Mouse (Mus musculus) midbrain, embryonic 11.5 days (tissue): Measurements from ENCODE around the gene Slc35f6. TPM values are rescaled to one million over a fixed set of nuclear protein-coding genes. Genes with fewer than 3 reads are reported as not detected.

Source experiments
- ATAC-seq: fragments of 200-750 bp; cut with Nextera tagmentation; 2 replicates; pipeline ENCODE4 v1.8.0; 2017; ENCODE audit warnings: moderate TSS enrichment, moderate library complexity; ENCODE audit not compliant: low FRiP score
- DNase-seq: peaks from one replicate; pipeline ENCODE4 v3.0.0; 2015; ENCODE audit warnings: low spot score; ENCODE audit errors: missing footprints
- H3K27ac ChIP-seq: fragments of 300-500 bp; sonication (generic); 2 replicates; pipeline ENCODE4 v1.5.1; 2014; ENCODE audit warnings: low read depth, low read length
- H3K27me3 ChIP-seq: fragments of 300-500 bp; sonication (generic); 2 replicates; pipeline ENCODE4 v1.6.1; 2014; ENCODE audit warnings: mild to moderate bottlenecking, low read length, moderate library complexity, mixed read lengths; ENCODE audit not compliant: control insufficient read depth, insufficient read depth
- H3K36me3 ChIP-seq: fragments of 300-500 bp; sonication (generic); 2 replicates; pipeline ENCODE4 v1.6.1; 2014; ENCODE audit warnings: mild to moderate bottlenecking, low read length, moderate library complexity, mixed read lengths; ENCODE audit not compliant: control insufficient read depth, insufficient read depth
- H3K4me1 ChIP-seq: fragments of 300-500 bp; sonication (generic); 2 replicates; pipeline ENCODE4 v1.6.1; 2014; ENCODE audit warnings: low read length; ENCODE audit not compliant: control insufficient read depth, insufficient read depth
- H3K4me2 ChIP-seq: fragments of 300-500 bp; sonication (generic); 2 replicates; pipeline ENCODE4 v1.6.1; 2014; ENCODE audit warnings: mild to moderate bottlenecking, moderate library complexity
- H3K4me3 ChIP-seq: fragments of 300-500 bp; sonication (generic); 2 replicates; pipeline ENCODE4 v1.5.1; 2014; ENCODE audit warnings: low read depth, low read length
- H3K9ac ChIP-seq: fragments of 300-500 bp; sonication (generic); 2 replicates; pipeline ENCODE4 v1.6.1; 2014; ENCODE audit warnings: low read length
- H3K9me3 ChIP-seq: fragments of 300-500 bp; sonication (generic); 2 replicates; pipeline ENCODE4 v1.6.1; 2016; ENCODE audit warnings: low read length; ENCODE audit not compliant: control insufficient read depth
- WGBS: fragments of 180-500 bp; shearing (Covaris S2); extraction: QIAGEN DNeasy Blood & Tissue Kit; methylation state at CpG from one replicate; pipeline ENCODE4 v1.1.7; 2014; 5-methylcytosine and 5-hydroxymethylcytosine counted together
- polyA plus RNA-seq: library from polyadenylated mRNA; unstranded; fragments of >200 nt; fragmentation: Nextera tagmentation; extraction: Ambion mirVana; gene quantifications from 2 replicates; pipeline ENCODE4 v1.2.1, GENCODE M21; 2014

Slc35f6 gene
- polyA plus RNA-seq, 1 experiment from 2014 or later = 28.4 TPM

GRCm38 (mm10) chr5:30638041-30638440 is 9.7 kb upstream of the Slc35f6 start:
- no peak overlapping the region for H3K4me3 ChIP-seq
- no peaks in the 10 kb centered on the region for H3K9me3 ChIP-seq
- no peak overlapping the region for H3K4me2 ChIP-seq
- no peaks in the 10 kb centered on the region for H3K27me3 ChIP-seq
- no peak overlapping the region for H3K9ac ChIP-seq
- 7% methylated on average over 6 of the region's 6 CpGs for WGBS
- ATAC-seq = no peak
- DNase-seq = peak; percentile 93
- no peak overlapping the region for H3K27ac ChIP-seq
- H3K4me1 ChIP-seq = no peaks in the 10 kb centered on the region
- no peaks in the 10 kb centered on the region for H3K36me3 ChIP-seq

GRCm38 (mm10) chr5:30643477-30644179 is 4.1 kb upstream of the Slc35f6 start:
- Histone ChIP-seq H3K9ac (no peak overlapping the region), H3K9me3 (no peaks in the 10 kb centered on the region), H3K27ac (no peak overlapping the region), H3K4me2 (no peak overlapping the region), H3K4me1 (peaks cover 5% of the 10 kb centered on the region), H3K36me3 (no peaks in the 10 kb centered on the region), H3K27me3 (no peaks in the 10 kb centered on the region), H3K4me3 (no peak overlapping the region)
- 69% methylated on average over 5 of the region's 5 CpGs for WGBS
- DNase-seq = no peak
- no peak for ATAC-seq

- Histone ChIP-seq H3K4me2 (no peak overlapping the region), H3K4me1 (peaks cover 9% of the 10 kb centered on the region), H3K9me3 (no peaks in the 10 kb centered on the region), H3K4me3 (no peak overlapping the region), H3K36me3 (no peaks in the 10 kb centered on the region), H3K27me3 (no peaks in the 10 kb centered on the region), H3K27ac (no peak overlapping the region), H3K9ac (no peak overlapping the region)
- no peak for DNase-seq
- no peak for ATAC-seq
- 81% methylated on average over 2 of the region's 2 CpGs for WGBS
These were observed 1.7 kb upstream of the Slc35f6 start for GRCm38 (mm10) chr5:30646036-30646435.

GRCm38 (mm10) chr5:30647396-30647795 is 337 bp upstream of the Slc35f6 start:
- DNase-seq = no peak
- H3K4me1 ChIP-seq = peaks cover 9% of the 10 kb centered on the region
- 14% methylated on average over 9 of the region's 9 CpGs for WGBS
- H3K27me3 ChIP-seq = no peaks in the 10 kb centered on the region
- peak overlapping the region; percentile 90 for H3K4me2 ChIP-seq
- H3K9ac ChIP-seq = peak overlapping the region; percentile 79
- H3K36me3 ChIP-seq = no peaks in the 10 kb centered on the region
- ATAC-seq = no peak; the same call in 1 of the 2 replicates
- H3K9me3 ChIP-seq = no peaks in the 10 kb centered on the region
- H3K27ac ChIP-seq = no peak overlapping the region
- peak overlapping the region; percentile 78 for H3K4me3 ChIP-seq

- no peak overlapping the region for H3K27ac ChIP-seq
- no peaks in the 10 kb centered on the region for H3K9me3 ChIP-seq
- H3K36me3 ChIP-seq = no peaks in the 10 kb centered on the region
- no peak overlapping the region for H3K9ac ChIP-seq
- no peaks in the 10 kb centered on the region for H3K27me3 ChIP-seq
- DNase-seq (no peak), ATAC-seq (no peak)
- WGBS = 90% methylated on average over 4 of the region's 4 CpGs
- H3K4me1 ChIP-seq = peaks cover 9% of the 10 kb centered on the region
- H3K4me2 ChIP-seq = no peak overlapping the region
- no peak overlapping the region for H3K4me3 ChIP-seq
These were observed 1.8 kb downstream of the Slc35f6 start for GRCm38 (mm10) chr5:30649558-30649957.

GRCm38 (mm10) chr5:30650756-30651155 is 3.0 kb downstream of the Slc35f6 start:
- H3K9ac ChIP-seq = no peak overlapping the region
- no peak overlapping the region for H3K4me2 ChIP-seq
- 83% methylated on average over 3 of the region's 3 CpGs for WGBS

GRCm38 (mm10) chr5:30651554-30651953 is 3.8 kb downstream of the Slc35f6 start:
- Histone ChIP-seq H3K36me3 (0 out of 2 replicates have a peak, but pooled peaks cover 2% of the 10 kb centered on the region), H3K4me3 (no peak overlapping the region), H3K27ac (no peak overlapping the region), H3K4me2 (no peak overlapping the region), H3K9me3 (no peaks in the 10 kb centered on the region), H3K27me3 (no peaks in the 10 kb centered on the region), H3K4me1 (peaks cover 9% of the 10 kb centered on the region), H3K9ac (no peak overlapping the region)
- WGBS = 92% methylated on average over 3 of the region's 3 CpGs
- ATAC-seq (no peak), DNase-seq (no peak)

More at GRCm38 (mm10) chr5:30650756-30651155, 3.0 kb downstream of the Slc35f6 start:
- Histone ChIP-seq H3K4me1 (peaks cover 9% of the 10 kb centered on the region), H3K36me3 (0 out of 2 replicates have a peak, but pooled peaks cover 2% of the 10 kb centered on the region), H3K9me3 (no peaks in the 10 kb centered on the region), H3K4me3 (no peak overlapping the region), H3K27me3 (no peaks in the 10 kb centered on the region), H3K27ac (no peak overlapping the region)
- DNase-seq = no peak
- ATAC-seq = no peak

GRCm38 (mm10) chr5:30653246-30653645 is 5.5 kb downstream of the Slc35f6 start:
- WGBS = 91% methylated on average over 6 of the region's 6 CpGs
- no peaks in the 10 kb centered on the region for H3K9me3 ChIP-seq
- H3K27me3 ChIP-seq = no peaks in the 10 kb centered on the region
- H3K4me2 ChIP-seq = no peak overlapping the region
- no peak overlapping the region for H3K4me3 ChIP-seq
- DNase-seq (no peak), ATAC-seq (no peak)
- no peak overlapping the region for H3K27ac ChIP-seq
- peaks cover 8% of the 10 kb centered on the region for H3K4me1 ChIP-seq
- peaks cover 4% of the 10 kb centered on the region; the same call in 1 of the 2 replicates for H3K36me3 ChIP-seq
- no peak overlapping the region for H3K9ac ChIP-seq

- Histone ChIP-seq H3K9me3 (no peaks in the 10 kb centered on the region), H3K9ac (no peak overlapping the region), H3K27me3 (no peaks in the 10 kb centered on the region), H3K4me3 (no peak overlapping the region), H3K4me2 (no peak overlapping the region), H3K27ac (no peak overlapping the region), H3K36me3 (peaks cover 4% of the 10 kb centered on the region; the same call in 1 of the 2 replicates), H3K4me1 (no peaks in the 10 kb centered on the region)
- WGBS = 89% methylated on average over 8 of the region's 8 CpGs
- ATAC-seq (no peak), DNase-seq (no peak)
These were observed 7.3 kb downstream of the Slc35f6 start for GRCm38 (mm10) chr5:30655042-30655441.
